In the genomic region with DNA sequence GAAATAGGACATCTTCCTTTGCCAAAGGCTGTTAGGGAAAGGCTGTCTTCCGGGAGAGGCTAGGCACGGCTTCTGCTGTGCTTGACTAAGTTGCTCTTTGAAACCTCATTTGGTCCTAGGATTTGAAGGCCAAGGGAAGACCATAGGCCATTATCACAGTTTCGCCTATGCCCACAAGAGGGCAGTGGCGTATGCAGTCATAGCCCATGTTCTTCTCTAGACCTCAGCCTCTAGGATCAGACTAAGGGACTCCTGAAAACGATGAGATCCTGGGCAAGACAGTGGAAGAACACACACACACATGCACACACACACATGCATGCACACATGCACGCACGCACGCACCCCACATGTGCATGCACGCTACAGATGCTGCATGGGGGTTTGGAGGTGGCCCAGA, we compare ENCODE assay signal across 8 mouse cellular contexts.
DNase-seq lines count a peak whose midpoint lies in the region; ATAC-seq and TF ChIP-seq lines count a peak whose summit lies in the region.

No protein-coding gene starts in this region.

- H3K4me1 ChIP-seq in MEL (ENCODE audit: control insufficient read depth in 1 of 2, insufficient read depth in 2 of 2, low read length in 2 of 2): peaks cover 5 to 18% of the 10 kb centered on the region in 2 experiments; a peak in 3 of 4 replicates
- H3K4me1 ChIP-seq in forebrain, embryonic 16.5 days (replicated peaks; ENCODE audit: control insufficient read depth, insufficient read depth, low read length): no peaks in the 10 kb centered on the region; the same call in 1 of the 2 replicates
- H3K4me1 ChIP-seq in hindbrain, embryonic 12.5 days: no peaks in the 10 kb centered on the region; the same call in 1 of the 2 replicates
- no peaks in the 10 kb centered on the region for H3K4me1 ChIP-seq in lung, postnatal 0 days (ENCODE audit: insufficient read depth, low read depth, low read length)

- 39% methylated on average over 9 of the region's 9 CpGs for WGBS in forebrain, embryonic 16.5 days
- 48% methylated on average over 9 of the region's 9 CpGs for WGBS in hindbrain, embryonic 12.5 days
- WGBS in lung, postnatal 0 days: 41% methylated on average over 9 of the region's 9 CpGs

- H3K9me3 ChIP-seq in MEL (replicated peaks; ENCODE audit: insufficient read depth, low read length): no peaks in the 10 kb centered on the region
- no peaks in the 10 kb centered on the region; the same call in 1 of the 2 replicates for H3K9me3 ChIP-seq in forebrain, embryonic 16.5 days (ENCODE audit: control insufficient read depth, low read length)
- H3K9me3 ChIP-seq in hindbrain, embryonic 12.5 days (replicated peaks): 0 out of 2 replicates have a peak, but pooled peaks cover 4% of the 10 kb centered on the region
- H3K9me3 ChIP-seq in lung, postnatal 0 days (ENCODE audit: low read length): no peaks in the 10 kb centered on the region

- H3K27me3 ChIP-seq in MEL (ENCODE audit: control insufficient read depth in 1 of 2, insufficient read depth in 2 of 2, low read length in 2 of 2): no peaks in the 10 kb centered on the region; a peak in 1 of 4 replicates
- no peaks in the 10 kb centered on the region for H3K27me3 ChIP-seq in forebrain, embryonic 16.5 days (replicated peaks; ENCODE audit: control insufficient read depth, insufficient read depth, low read length)
- H3K27me3 ChIP-seq in hindbrain, embryonic 12.5 days: no peaks in the 10 kb centered on the region
- no peaks in the 10 kb centered on the region; the same call in 1 of the 2 replicates for H3K27me3 ChIP-seq in lung, postnatal 0 days (replicated peaks; ENCODE audit: insufficient read depth, low read length)

- no peak for TF ChIP-seq EP300 in MEL (IDR thresholded peaks at IDR 0.05; ENCODE audit: low read depth in 1 of 2, low read length in 2 of 2)
- no peak for TF ChIP-seq EP300 in lung, postnatal 0 days (IDR thresholded peaks at IDR 0.05)

- peak; percentile 95 for TF ChIP-seq RAD21 in MEL (IDR thresholded peaks at IDR 0.05; ENCODE audit: low read depth, low read length)

- TF ChIP-seq POLR2A in MEL (IDR thresholded peaks at IDR 0.05; ENCODE audit: control insufficient read depth in 1 of 2, insufficient read depth in 1 of 2, low read depth in 1 of 2, low read length in 2 of 2, poor library complexity in 1 of 2): no peak

- H3K4me3 ChIP-seq in MEL (ENCODE audit: control insufficient read depth in 1 of 2, insufficient read depth in 1 of 2, low read depth in 2 of 2, low read length in 2 of 2): no peak overlapping the region
- H3K4me3 ChIP-seq in forebrain, embryonic 16.5 days (replicated peaks; ENCODE audit: low read length): no peak overlapping the region
- no peak overlapping the region for H3K4me3 ChIP-seq in hindbrain, embryonic 12.5 days
- no peak overlapping the region for H3K4me3 ChIP-seq in lung, postnatal 0 days (ENCODE audit: low read depth, low read length)

- no peak overlapping the region for H3K4me2 ChIP-seq in forebrain, embryonic 16.5 days (ENCODE audit: low read length)
- no peak overlapping the region for H3K4me2 ChIP-seq in hindbrain, embryonic 12.5 days (replicated peaks)
- H3K4me2 ChIP-seq in lung, postnatal 0 days (replicated peaks; ENCODE audit: low read depth, low read length): no peak overlapping the region

- H3K27ac ChIP-seq in MEL (ENCODE audit: control insufficient read depth, low read depth, low read length): no peak overlapping the region
- H3K27ac ChIP-seq in forebrain, embryonic 16.5 days (ENCODE audit: low read length): no peak overlapping the region
- no peak overlapping the region for H3K27ac ChIP-seq in hindbrain, embryonic 12.5 days
- H3K27ac ChIP-seq in lung, postnatal 0 days (ENCODE audit: low read length): no peak overlapping the region

- ATAC-seq in forebrain, embryonic 16.5 days: peak; percentile 55
- ATAC-seq in hindbrain, embryonic 12.5 days (ENCODE audit: low FRiP score): peak; percentile 48; the same call in 1 of the 2 replicates
- ATAC-seq in lung, postnatal 0 days: peak; percentile 61

- H3K79me2 ChIP-seq in MEL (ENCODE audit: control insufficient read depth, insufficient read depth, low read length, poor library complexity): no peaks in the 10 kb centered on the region

- TF ChIP-seq CTCF in MEL (IDR thresholded peaks at IDR 0.05 in 2 of 3, conservative IDR thresholded peaks at IDR 0.05 in 1 of 3; ENCODE audit: control insufficient read depth in 1 of 3, insufficient read depth in 1 of 3, low read depth in 2 of 3, low read length in 3 of 3, poor library complexity in 1 of 3, severe bottlenecking in 1 of 3): peak; percentile 82 to 94 (median 89)
- TF ChIP-seq CTCF in lung, postnatal 0 days (IDR thresholded peaks at IDR 0.05): peak; percentile 98

- H3K36me3 ChIP-seq in MEL (ENCODE audit: control insufficient read depth in 1 of 2, insufficient read depth in 2 of 2, low read length in 2 of 2): peaks cover 0 to 12% of the 10 kb centered on the region in 2 experiments; a peak in 2 of 4 replicates
- H3K36me3 ChIP-seq in forebrain, embryonic 16.5 days (ENCODE audit: control insufficient read depth, insufficient read depth): no peaks in the 10 kb centered on the region
- no peaks in the 10 kb centered on the region for H3K36me3 ChIP-seq in hindbrain, embryonic 12.5 days
- H3K36me3 ChIP-seq in lung, postnatal 0 days (ENCODE audit: insufficient read depth, low read length): no peaks in the 10 kb centered on the region

- DNase-seq in MEL (ENCODE audit: low read depth, low spot score): peak; percentile 84
- DNase-seq in cerebellum, adult 11 months: peak; percentile 69
- DNase-seq in layer of hippocampus, adult 9-11 months: peak; percentile 76
- peak; percentile 79 for DNase-seq in lung, postnatal 0 days (ENCODE audit: low spot score)
- peak; percentile 39 for DNase-seq in retina, adult 2 months (ENCODE audit: low read depth, low spot score)
- peak; percentile 57 to 63 for DNase-seq in thymus, postnatal 36 days

- no peak overlapping the region for H3K9ac ChIP-seq in MEL (ENCODE audit: control insufficient read depth, low read depth, low read length, poor library complexity, severe bottlenecking)
- no peak overlapping the region for H3K9ac ChIP-seq in forebrain, embryonic 16.5 days (replicated peaks; ENCODE audit: low read depth, low read length)
- no peak overlapping the region for H3K9ac ChIP-seq in hindbrain, embryonic 12.5 days
- H3K9ac ChIP-seq in lung, postnatal 0 days (replicated peaks; ENCODE audit: low read depth): no peak overlapping the region

TF ChIP-seq in MEL, 35 proteins besides CTCF, POLR2A, EP300 and RAD21:
- TF ChIP-seq SIN3A (IDR thresholded peaks at IDR 0.05; ENCODE audit: low read length): no peak
- 0 out of 2 replicates have a peak, but pooled peaks have one; percentile 5 for TF ChIP-seq GATA1 (IDR thresholded peaks at IDR 0.05; ENCODE audit: low read depth, low read length)
- no peak for TF ChIP-seq HCFC1 (IDR thresholded peaks at IDR 0.05; ENCODE audit: low read depth, low read length)
- no peak for TF ChIP-seq UBTF (IDR thresholded peaks at IDR 0.05; ENCODE audit: borderline replicate concordance, insufficient read depth, low read depth, low read length)
- TF ChIP-seq ETS1 (IDR thresholded peaks at IDR 0.05; ENCODE audit: low read depth, low read length): no peak
- TF ChIP-seq SMC3 (IDR thresholded peaks at IDR 0.05; ENCODE audit: low read depth, low read length): peak; percentile 94
- TF ChIP-seq MAX (IDR thresholded peaks at IDR 0.05; ENCODE audit: low read length): no peak
- peak; percentile 83 for TF ChIP-seq ZC3H11A (IDR thresholded peaks at IDR 0.05; ENCODE audit: low read depth, low read length)
